Mouse (Mus musculus): Measurements from ENCODE around the gene Pdcl2. TPM values are rescaled to one million over a fixed set of nuclear protein-coding genes. Genes with fewer than 3 reads are reported as not detected.

Pdcl2 gene
- polyA plus RNA-seq, 1 experiment = not detected

- Histone ChIP-seq H3K4me1 (ENCODE audit: control insufficient read depth, insufficient read depth, insufficient read length) (no peaks in the 10 kb centered on the region; the same call in none of the 2 replicates), H3K4me3 (ENCODE audit: extremely low read depth, insufficient read depth, insufficient read length) (peak overlapping the region; percentile 96), H3K27ac (ENCODE audit: insufficient read depth, low read length) (peak overlapping the region; percentile 88), H3K36me3 (ENCODE audit: control insufficient read depth, insufficient read depth, low read length) (no peaks in the 10 kb centered on the region), H3K27me3 (ENCODE audit: control insufficient read depth, insufficient read depth, low read length) (no peaks in the 10 kb centered on the region)
- DNase-seq (ENCODE audit: low read depth in 1 of 2, low spot score in 2 of 2) = peak; percentile 22 to 60
- 1% methylated on average over 95 of the region's 100 CpGs for WGBS
- TF ChIP-seq CTCF (IDR thresholded peaks at IDR 0.05; ENCODE audit: extremely low read depth, insufficient read depth, insufficient read length, insufficient replicate concordance) = no peak
- TF ChIP-seq POLR2A (IDR thresholded peaks at IDR 0.05; ENCODE audit: low read depth, low read length) = no peak
Observed at GRCm38 (mm10) chr5:76303745-76304451, 27.1 kb downstream of the Pdcl2 start.

- H3K4me1 ChIP-seq (ENCODE audit: control insufficient read depth, insufficient read depth, insufficient read length) = no peaks in the 10 kb centered on the region; the same call in none of the 2 replicates
- peak overlapping the region; percentile 32; the same call in 1 of the 2 replicates for H3K27ac ChIP-seq (ENCODE audit: insufficient read depth, low read length)
- H3K36me3 ChIP-seq (ENCODE audit: control insufficient read depth, insufficient read depth, low read length) = no peaks in the 10 kb centered on the region
- no peak for DNase-seq (ENCODE audit: low read depth in 1 of 2, low spot score in 2 of 2)
- H3K4me3 ChIP-seq (ENCODE audit: extremely low read depth, insufficient read depth, insufficient read length) = peak overlapping the region; percentile 96
- 9% methylated on average over 11 of the region's 11 CpGs for WGBS
- no peaks in the 10 kb centered on the region for H3K27me3 ChIP-seq (ENCODE audit: control insufficient read depth, insufficient read depth, low read length)
- no peak for TF ChIP-seq POLR2A (IDR thresholded peaks at IDR 0.05; ENCODE audit: low read depth, low read length)
- TF ChIP-seq CTCF (IDR thresholded peaks at IDR 0.05; ENCODE audit: extremely low read depth, insufficient read depth, insufficient read length, insufficient replicate concordance) = no peak
Observed at GRCm38 (mm10) chr5:76303379-76303744, 27.6 kb downstream of the Pdcl2 start.

GRCm38 (mm10) chr5:76302009-76302408, 28.9 kb downstream of the Pdcl2 start:
- Histone ChIP-seq H3K4me1 (ENCODE audit: control insufficient read depth, insufficient read depth, insufficient read length) (no peaks in the 10 kb centered on the region; the same call in none of the 2 replicates), H3K36me3 (ENCODE audit: control insufficient read depth, insufficient read depth, low read length) (no peaks in the 10 kb centered on the region), H3K27ac (ENCODE audit: insufficient read depth, low read length) (no peak overlapping the region), H3K27me3 (ENCODE audit: control insufficient read depth, insufficient read depth, low read length) (no peaks in the 10 kb centered on the region), H3K4me3 (ENCODE audit: extremely low read depth, insufficient read depth, insufficient read length) (no peak overlapping the region)
- DNase-seq (ENCODE audit: low read depth in 1 of 2, low spot score in 2 of 2) = no peak
- no peak for TF ChIP-seq POLR2A (IDR thresholded peaks at IDR 0.05; ENCODE audit: low read depth, low read length)
- 91% methylated on average over 2 of the region's 2 CpGs for WGBS

GRCm38 (mm10) chr5:76289234-76289691, 41.7 kb downstream of the Pdcl2 start:
- Histone ChIP-seq H3K4me3 (ENCODE audit: extremely low read depth, insufficient read depth, insufficient read length) (no peak overlapping the region), H3K27ac (ENCODE audit: insufficient read depth, low read length) (no peak overlapping the region), H3K27me3 (ENCODE audit: control insufficient read depth, insufficient read depth, low read length) (no peaks in the 10 kb centered on the region), H3K36me3 (ENCODE audit: control insufficient read depth, insufficient read depth, low read length) (no peaks in the 10 kb centered on the region), H3K4me1 (ENCODE audit: control insufficient read depth, insufficient read depth, insufficient read length) (no peaks in the 10 kb centered on the region)
- no peak for DNase-seq (ENCODE audit: low read depth in 1 of 2, low spot score in 2 of 2)
- TF ChIP-seq POLR2A (IDR thresholded peaks at IDR 0.05; ENCODE audit: low read depth, low read length) (no peak), CTCF (IDR thresholded peaks at IDR 0.05; ENCODE audit: extremely low read depth, insufficient read depth, insufficient read length, insufficient replicate concordance) (no peak)
- WGBS = 88% methylated on average over 8 of the region's 8 CpGs

GRCm38 (mm10) chr5:76288256-76288655, 42.7 kb downstream of the Pdcl2 start:
- no peaks in the 10 kb centered on the region for H3K4me1 ChIP-seq (ENCODE audit: control insufficient read depth, insufficient read depth, insufficient read length)

GRCm38 (mm10) chr5:76287062-76287461, 43.9 kb downstream of the Pdcl2 start:
- Histone ChIP-seq H3K36me3 (ENCODE audit: control insufficient read depth, insufficient read depth, low read length) (no peaks in the 10 kb centered on the region), H3K27me3 (ENCODE audit: control insufficient read depth, insufficient read depth, low read length) (no peaks in the 10 kb centered on the region), H3K4me3 (ENCODE audit: extremely low read depth, insufficient read depth, insufficient read length) (no peak overlapping the region), H3K27ac (ENCODE audit: insufficient read depth, low read length) (no peak overlapping the region), H3K4me1 (ENCODE audit: control insufficient read depth, insufficient read depth, insufficient read length) (no peaks in the 10 kb centered on the region)
- no peak for TF ChIP-seq CTCF (IDR thresholded peaks at IDR 0.05; ENCODE audit: extremely low read depth, insufficient read depth, insufficient read length, insufficient replicate concordance)
- no peak for TF ChIP-seq POLR2A (IDR thresholded peaks at IDR 0.05; ENCODE audit: low read depth, low read length)
- 56% methylated on average over 5 of the region's 5 CpGs for WGBS
- DNase-seq (ENCODE audit: low read depth in 1 of 2, low spot score in 2 of 2) = no peak

More at GRCm38 (mm10) chr5:76288256-76288655, 42.7 kb downstream of the Pdcl2 start:
- no peak for DNase-seq (ENCODE audit: low read depth in 1 of 2, low spot score in 2 of 2)
- H3K4me3 ChIP-seq (ENCODE audit: extremely low read depth, insufficient read depth, insufficient read length) = no peak overlapping the region
- TF ChIP-seq POLR2A (IDR thresholded peaks at IDR 0.05; ENCODE audit: low read depth, low read length) = no peak
- TF ChIP-seq CTCF (IDR thresholded peaks at IDR 0.05; ENCODE audit: extremely low read depth, insufficient read depth, insufficient read length, insufficient replicate concordance) = no peak
- 97% methylated on average over 3 of the region's 3 CpGs for WGBS
- H3K27ac ChIP-seq (ENCODE audit: insufficient read depth, low read length) = no peak overlapping the region
- H3K36me3 ChIP-seq (ENCODE audit: control insufficient read depth, insufficient read depth, low read length) = no peaks in the 10 kb centered on the region
- H3K27me3 ChIP-seq (ENCODE audit: control insufficient read depth, insufficient read depth, low read length) = no peaks in the 10 kb centered on the region

GRCm38 (mm10) chr5:76285699-76286098, 45.3 kb downstream of the Pdcl2 start:
- no peaks in the 10 kb centered on the region for H3K27me3 ChIP-seq (ENCODE audit: control insufficient read depth, insufficient read depth, low read length)
- DNase-seq (ENCODE audit: low read depth in 1 of 2, low spot score in 2 of 2) = no peak
- no peaks in the 10 kb centered on the region for H3K36me3 ChIP-seq (ENCODE audit: control insufficient read depth, insufficient read depth, low read length)
- no peak for TF ChIP-seq POLR2A (IDR thresholded peaks at IDR 0.05; ENCODE audit: low read depth, low read length)
- no peak for TF ChIP-seq CTCF (IDR thresholded peaks at IDR 0.05; ENCODE audit: extremely low read depth, insufficient read depth, insufficient read length, insufficient replicate concordance)
- H3K4me1 ChIP-seq (ENCODE audit: control insufficient read depth, insufficient read depth, insufficient read length) = no peaks in the 10 kb centered on the region
- H3K4me3 ChIP-seq (ENCODE audit: extremely low read depth, insufficient read depth, insufficient read length) = no peak overlapping the region
- 91% methylated on average over 4 of the region's 4 CpGs for WGBS
- no peak overlapping the region for H3K27ac ChIP-seq (ENCODE audit: insufficient read depth, low read length)

Data from spleen, adult 2 months (tissue).